Mouse (Mus musculus): ENCODE results near the gene Nptx2. TPM values are rescaled to one million over a fixed set of nuclear protein-coding genes. Genes with fewer than 3 reads are reported as not detected.

Gene Nptx2
- total and polyA plus RNA-seq, 3 experiments, result not detected

DNA sequence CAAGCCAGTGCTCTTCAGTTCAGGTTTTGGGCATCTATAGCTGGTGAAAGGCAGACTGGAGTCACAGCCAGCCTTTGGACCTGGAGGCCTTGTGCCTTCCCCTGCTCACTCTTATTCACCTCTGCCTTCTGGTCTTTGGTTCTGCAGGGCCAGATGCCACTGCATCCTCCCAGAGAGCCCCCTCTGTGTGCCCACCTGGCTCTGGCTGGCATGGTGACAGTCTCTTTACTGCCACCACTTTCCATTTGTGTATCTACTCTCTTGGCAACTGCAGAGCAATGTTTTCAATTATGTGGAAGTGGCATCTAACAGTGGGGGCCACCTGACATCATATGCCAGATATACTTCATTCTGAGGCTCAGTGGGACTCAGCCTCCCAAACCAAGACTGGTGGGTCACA, 12.8 kb downstream of the Nptx2 start:
- in situ Hi-C loops (cut with MboI; ENCODE audit: low pct_ligation_motif_present, low pct_unique_long_range_greater_than_20kb, low sequenced_read_pairs), result no loop called here
- no peak overlapping the region for H3K4me3 ChIP-seq (replicated peaks in 1 of 3; ENCODE audit: low read depth in 2 of 3, low read length in 2 of 3, poor library complexity in 1 of 3)
- no peaks in the 10 kb centered on the region for H3K79me2 ChIP-seq (replicated peaks; ENCODE audit: control insufficient read depth, extremely low read depth, insufficient read depth, poor library complexity, severe bottlenecking)
- no peaks in the 10 kb centered on the region for H3K36me3 ChIP-seq (replicated peaks in 1 of 2; ENCODE audit: control insufficient read depth in 1 of 2, insufficient read depth in 1 of 2, low read length in 1 of 2)
- no peak overlapping the region for H3K27ac ChIP-seq (ENCODE audit: insufficient read depth, low read depth)
- H3K9me3 ChIP-seq (replicated peaks; ENCODE audit: low read length), result peaks cover 3% of the 10 kb centered on the region
- H3K27me3 ChIP-seq (replicated peaks), result peaks cover 66% of the 10 kb centered on the region
- dilution Hi-C loops (cut with MboI; ENCODE audit: extremely low pct_ligation_motif_present, extremely low pct_unique_long_range_greater_than_20kb, low sequenced_read_pairs), result no loop called here
- H3K4me1 ChIP-seq (ENCODE audit: control insufficient read depth in 1 of 2, insufficient read depth in 2 of 2), result no peaks in the 10 kb centered on the region
- no peak overlapping the region for H3K9ac ChIP-seq (ENCODE audit: insufficient read depth, low read depth)
- TF ChIP-seq NELFE (IDR thresholded peaks at IDR 0.05; ENCODE audit: low read depth, low read length) (no peak), ETS1 (conservative IDR thresholded peaks at IDR 0.05; ENCODE audit: low read depth, low read length) (no peak), ZNF384 (IDR thresholded peaks at IDR 0.05; ENCODE audit: low read depth, low read length) (no peak), MAFK (IDR thresholded peaks at IDR 0.05; ENCODE audit: insufficient replicate concordance, low read length) (no peak), BHLHE40 (IDR thresholded peaks at IDR 0.05; ENCODE audit: low read depth, low read length) (no peak), TBP (conservative IDR thresholded peaks at IDR 0.05; ENCODE audit: low read depth, low read length) (no peak), MYC (IDR thresholded peaks at IDR 0.05; ENCODE audit: low read depth, low read length) (no peak), CHD1 (IDR thresholded peaks at IDR 0.05; ENCODE audit: low read depth, low read length) (no peak), KAT2A (IDR thresholded peaks at IDR 0.05; ENCODE audit: insufficient replicate concordance, low read length) (no peak), CTCF (conservative IDR thresholded peaks at IDR 0.05 in 1 of 2, IDR thresholded peaks at IDR 0.05 in 1 of 2; ENCODE audit: low read depth in 2 of 2, low read length in 2 of 2) (no peak), POLR2A (IDR thresholded peaks at IDR 0.05; ENCODE audit: low read depth, low read length) (no peak), PAX5 (IDR thresholded peaks at IDR 0.05; ENCODE audit: low read length) (no peak), POLR2AphosphoS2 (IDR thresholded peaks at IDR 0.05; ENCODE audit: low read depth, low read length) (no peak), ZC3H11A (IDR thresholded peaks at IDR 0.05; ENCODE audit: low read depth, low read length) (no peak)
- no peak for DNase-seq (ENCODE audit: extremely low read depth)
- H3K4me2 ChIP-seq (ENCODE audit: insufficient read depth, low read depth, poor library complexity, severe bottlenecking), result no peak overlapping the region

GRCm38 (mm10) chr5:144565739-144566138, 20.0 kb downstream of the Nptx2 start:
- no peak for TF ChIP-seq JUND (conservative IDR thresholded peaks at IDR 0.05; ENCODE audit: low read depth, low read length)
- no peak for TF ChIP-seq JUN (IDR thresholded peaks at IDR 0.05; ENCODE audit: insufficient read depth, low read depth, low read length)
- TF ChIP-seq UBTF (IDR thresholded peaks at IDR 0.05; ENCODE audit: low read depth, low read length), result no peak
- no peak for TF ChIP-seq ZNF384 (IDR thresholded peaks at IDR 0.05; ENCODE audit: low read depth, low read length)
- no peak for TF ChIP-seq PAX5 (IDR thresholded peaks at IDR 0.05; ENCODE audit: low read length)
- TF ChIP-seq SIN3A (IDR thresholded peaks at IDR 0.05; ENCODE audit: low read length), result no peak
- no peak for TF ChIP-seq USF1 (IDR thresholded peaks at IDR 0.05; ENCODE audit: low read depth, low read length)
- TF ChIP-seq RAD21 (IDR thresholded peaks at IDR 0.05; ENCODE audit: low read depth, low read length), result no peak
- no peak for TF ChIP-seq NELFE (IDR thresholded peaks at IDR 0.05; ENCODE audit: low read depth, low read length)
- TF ChIP-seq IRF4 (IDR thresholded peaks at IDR 0.05; ENCODE audit: low read depth, low read length), result no peak
- no peak for TF ChIP-seq ELF1 (IDR thresholded peaks at IDR 0.05; ENCODE audit: low read depth, low read length)
- no peak for TF ChIP-seq POLR2AphosphoS2 (IDR thresholded peaks at IDR 0.05; ENCODE audit: low read depth, low read length)
- TF ChIP-seq RCOR1 (conservative IDR thresholded peaks at IDR 0.05; ENCODE audit: low read depth, low read length), result no peak
- TF ChIP-seq MXI1 (IDR thresholded peaks at IDR 0.05; ENCODE audit: low read depth, low read length), result no peak
- no peak for TF ChIP-seq HCFC1 (IDR thresholded peaks at IDR 0.05; ENCODE audit: low read depth, low read length)
- Histone ChIP-seq H3K36me3 (replicated peaks in 1 of 2; ENCODE audit: control insufficient read depth in 1 of 2, insufficient read depth in 1 of 2, low read length in 1 of 2) (no peaks in the 10 kb centered on the region), H3K4me1 (ENCODE audit: control insufficient read depth in 1 of 2, insufficient read depth in 2 of 2) (peaks cover 0 to 7% of the 10 kb centered on the region in 2 experiments; a peak in 1 of 4 replicates), H3K4me3 (replicated peaks in 1 of 3; ENCODE audit: low read depth in 2 of 3, low read length in 2 of 3, poor library complexity in 1 of 3) (no peak overlapping the region), H3K9me3 (replicated peaks; ENCODE audit: low read length) (no peaks in the 10 kb centered on the region), H3K4me2 (ENCODE audit: insufficient read depth, low read depth, poor library complexity, severe bottlenecking) (no peak overlapping the region), H3K27me3 (replicated peaks) (peaks cover 28% of the 10 kb centered on the region), H3K79me2 (replicated peaks; ENCODE audit: control insufficient read depth, extremely low read depth, insufficient read depth, poor library complexity, severe bottlenecking) (no peaks in the 10 kb centered on the region), H3K27ac (ENCODE audit: insufficient read depth, low read depth) (no peak overlapping the region), H3K9ac (ENCODE audit: insufficient read depth, low read depth) (no peak overlapping the region)
- in situ Hi-C loops (cut with MboI; ENCODE audit: low pct_ligation_motif_present, low pct_unique_long_range_greater_than_20kb, low sequenced_read_pairs) (no loop called here), dilution Hi-C loops (cut with MboI; ENCODE audit: extremely low pct_ligation_motif_present, extremely low pct_unique_long_range_greater_than_20kb, low sequenced_read_pairs) (no loop called here)
- no peak for DNase-seq (ENCODE audit: extremely low read depth)

All from CH12.LX (cell line).